Comparison of ENCODE assay signal across 8 mouse cellular contexts in genomic region chr2:75977752-75978368, GRCm38 (mm10). TPM values are rescaled to one million over a fixed set of nuclear protein-coding genes. Genes with fewer than 3 reads are reported as not detected.
A peak's percentile ranks its signal among the peaks of the same experiment; 100 is the strongest.
DNase-seq lines count a peak whose midpoint lies in the region; ATAC-seq lines count a peak whose summit lies in the region.
"Not testable (repeated sequence)": the region's sequence is repeated elsewhere in the genome, so short reads cannot be mapped to it uniquely, and the experiment has no call there.

Ttc30a2 (minus strand) TSS chr2:75978170.

- not testable (repeated sequence) for H3K9ac ChIP-seq in embryonic facial prominence, embryonic 13.5 days; heart, embryonic 14.5 days (ENCODE audit: low read length); intestine, embryonic 14.5 days (ENCODE audit: low read length); neural tube, embryonic 12.5 days

- not testable (repeated sequence) for H3K9me3 ChIP-seq in embryonic facial prominence, embryonic 13.5 days; heart, embryonic 14.5 days (ENCODE audit: control insufficient read depth, low read length); intestine, embryonic 14.5 days (ENCODE audit: control insufficient read depth, low read length); limb, embryonic 10.5 days (replicated peaks); neural tube, embryonic 12.5 days

- DNase-seq in adrenal gland, adult (ENCODE audit: inconsistent age in 2 of 2, low spot score in 1 of 2) = peak; percentile 30 to 62
- DNase-seq in intestine, embryonic 14.5 days (ENCODE audit: low spot score); limb, embryonic 10.5 days (ENCODE audit: low spot score): not testable (repeated sequence)
- DNase-seq in lung, postnatal 36 days = peak; percentile 77
- DNase-seq in thymus, postnatal 14 days = peak; percentile 47

- H3K4me3 ChIP-seq in embryonic facial prominence, embryonic 13.5 days; intestine, embryonic 14.5 days (ENCODE audit: low read depth, low read length); neural tube, embryonic 12.5 days: not testable (repeated sequence)
- H3K4me3 ChIP-seq in heart, embryonic 14.5 days (ENCODE audit: control insufficient read depth in 1 of 2, insufficient read depth in 1 of 2, low read depth in 1 of 2, low read length in 2 of 2) = peak within 1 kb of the TSS; percentile 13 to 14; a peak in 2 of 4 replicates
- 0 out of 2 replicates have a peak within 1 kb of the TSS, but pooled peaks have one; percentile 6 for H3K4me3 ChIP-seq in limb, embryonic 10.5 days

- not testable (repeated sequence) for ATAC-seq in embryonic facial prominence, embryonic 13.5 days (ENCODE audit: insufficient number of reproducible peaks, insufficient read depth, low FRiP score, low TSS enrichment, low read depth); heart, embryonic 14.5 days (ENCODE audit: insufficient number of reproducible peaks, insufficient read depth, low FRiP score, low read depth); intestine, embryonic 14.5 days (replicated peaks; ENCODE audit: low FRiP score, low TSS enrichment, low read depth); neural tube, embryonic 12.5 days (ENCODE audit: low FRiP score, low read depth)

- H3K4me2 ChIP-seq in embryonic facial prominence, embryonic 13.5 days = 0 out of 2 replicates have a peak within 1 kb of the TSS, but pooled peaks have one; percentile 2
- H3K4me2 ChIP-seq in heart, embryonic 14.5 days (ENCODE audit: low read length) = peak within 1 kb of the TSS; percentile 48
- 0 out of 2 replicates have a peak within 1 kb of the TSS, but pooled peaks have one; percentile 7 for H3K4me2 ChIP-seq in intestine, embryonic 14.5 days (ENCODE audit: low read length)
- H3K4me2 ChIP-seq in neural tube, embryonic 12.5 days (replicated peaks) = peak within 1 kb of the TSS; percentile 28; the same call in 1 of the 2 replicates

- H3K27me3 ChIP-seq in embryonic facial prominence, embryonic 13.5 days; heart, embryonic 14.5 days (ENCODE audit: control insufficient read depth, insufficient read depth, low read length); intestine, embryonic 14.5 days (replicated peaks; ENCODE audit: control insufficient read depth, insufficient read depth, low read length); limb, embryonic 10.5 days (ENCODE audit: low read depth, poor library complexity, severe bottlenecking); neural tube, embryonic 12.5 days (replicated peaks): not testable (repeated sequence)

- not testable (repeated sequence) for H3K27ac ChIP-seq in embryonic facial prominence, embryonic 13.5 days; heart, embryonic 14.5 days (replicated peaks in 1 of 2; ENCODE audit: control insufficient read depth in 1 of 2, insufficient read depth in 1 of 2, low read depth in 2 of 2, low read length in 2 of 2); intestine, embryonic 14.5 days (ENCODE audit: low read depth); limb, embryonic 10.5 days; neural tube, embryonic 12.5 days

- 32% methylated on average over 18 of the region's 24 CpGs for WGBS in embryonic facial prominence, embryonic 13.5 days
- 16% methylated on average over 19 of the region's 24 CpGs for WGBS in heart, embryonic 14.5 days
- 28% methylated on average over 18 of the region's 24 CpGs for WGBS in intestine, embryonic 14.5 days
- WGBS in limb, embryonic 10.5 days = 25% methylated on average over 23 of the region's 24 CpGs
- 21% methylated on average over 24 of the region's 24 CpGs for WGBS in neural tube, embryonic 12.5 days

- not testable (repeated sequence) for H3K4me1 ChIP-seq in embryonic facial prominence, embryonic 13.5 days; heart, embryonic 14.5 days (ENCODE audit: control insufficient read depth in 2 of 2, insufficient read depth in 2 of 2, low read length in 2 of 2); intestine, embryonic 14.5 days (replicated peaks; ENCODE audit: control insufficient read depth, insufficient read depth, low read length); neural tube, embryonic 12.5 days
- H3K4me1 ChIP-seq in limb, embryonic 10.5 days = peaks cover 10% of the 10 kb centered on the region

- H3K36me3 ChIP-seq in embryonic facial prominence, embryonic 13.5 days; heart, embryonic 14.5 days (ENCODE audit: control insufficient read depth, insufficient read depth, low read length); intestine, embryonic 14.5 days (ENCODE audit: control insufficient read depth, insufficient read depth, low read length); limb, embryonic 10.5 days; neural tube, embryonic 12.5 days: not testable (repeated sequence)

RNA-seq across cellular contexts. Expression of gene Ttc30a2, which starts in this region (rescaled TPM):
- 0.31 TPM in 1 of 2 replicates, not detected in the other for polyA plus RNA-seq in embryonic facial prominence, embryonic 13.5 days (2015; fragmentation: Nextera tagmentation; extraction: Ambion mirVana)
- polyA plus RNA-seq in heart, embryonic 14.5 days (2014; fragmentation: Nextera tagmentation; extraction: Ambion mirVana) = 1.1 and 1.9 TPM in 2 replicates
- polyA plus RNA-seq in intestine, embryonic 14.5 days (2014; fragmentation: Nextera tagmentation; extraction: Ambion mirVana) = 0.44 and 0.51 TPM in 2 replicates
- polyA plus RNA-seq in limb, embryonic 10.5 days (2016; fragmentation: Nextera tagmentation; extraction: Ambion mirVana) = 0.11 and 0.85 TPM in 2 replicates
- 0.93 and 1.0 TPM in 2 replicates for polyA plus RNA-seq in neural tube, embryonic 12.5 days (2016; fragmentation: Nextera tagmentation; extraction: Ambion mirVana)
